Mouse (Mus musculus) cerebellum, adult 11-12 months (tissue): ENCODE data around the gene Crtc3.

Source experiments
- DNase-seq: peaks from one replicate; pipeline ENCODE4 v3.0.0; 2022

Crtc3 gene

GRCm38 (mm10) chr7:80542139-80542831, 146.4 kb downstream of the Crtc3 start:
- no peak for DNase-seq

- DNase-seq = no peak
Measured at GRCm38 (mm10) chr7:80539581-80539980, 149.1 kb downstream of the Crtc3 start.
